Mouse (Mus musculus) liver, adult 2 months (tissue): ENCODE measurements at regions not wholly inside any gene's neighbourhood (a gene's known extent, or its start where the extent isn't known, plus 50 kb on each side); places are given as distances from the start of the nearest gene placed in this dataset.

Source experiments
- CTCF ChIP-seq: fragments of 200-500 bp; IDR thresholded peaks from 2 replicates; pipeline ENCODE4 v1.5.1; 2011; ENCODE audit warnings: low read depth, low read length, control low read depth
- POLR2A ChIP-seq: fragments of 200-500 bp; IDR thresholded peaks from 2 replicates; pipeline ENCODE4 v1.6.1; 2011; ENCODE audit warnings: low read length, control low read depth; ENCODE audit not compliant: insufficient read depth; ENCODE audit errors: extremely low read depth

DNA sequence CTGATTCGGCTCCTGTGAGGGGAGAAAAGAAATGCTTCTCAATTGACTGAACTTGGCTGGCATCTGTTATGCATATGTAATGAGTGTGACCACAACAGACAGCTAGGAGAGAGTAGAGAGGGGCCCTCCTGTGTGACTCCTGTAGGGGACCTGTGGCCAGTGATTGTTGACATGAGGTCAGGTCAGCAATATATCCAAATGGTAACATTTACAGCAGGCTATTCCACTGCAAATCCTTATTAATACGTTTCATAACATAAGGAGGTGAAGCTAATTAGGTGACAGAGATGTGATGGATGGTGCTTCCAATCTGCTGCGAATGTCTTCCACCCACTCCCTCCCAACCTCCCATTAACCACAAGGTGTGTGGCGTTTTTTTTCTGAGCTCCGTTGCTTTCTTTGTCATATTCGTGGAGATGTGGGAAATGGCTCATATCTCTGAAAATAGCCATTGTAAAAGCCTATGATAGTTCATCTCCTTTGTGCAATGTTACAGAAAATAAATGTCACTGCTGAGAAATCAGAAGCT is 309.5 kb downstream of the Irx1 start:
- no peak for TF ChIP-seq CTCF
- TF ChIP-seq POLR2A, result no peak
